In genomic region chr14:121322641-121323040, GRCm38 (mm10) we compare ENCODE assay signal across 17 mouse cellular contexts. TPM values are rescaled to one million over a fixed set of nuclear protein-coding genes. Genes with fewer than 3 reads are reported as not detected.
A peak's percentile ranks its signal among the peaks of the same experiment; 100 is the strongest.
DNase-seq lines count a peak whose midpoint lies in the region; ATAC-seq and TF ChIP-seq lines count a peak whose summit lies in the region.
"Had no signal": no experiment of that assay in that cellular context is flagged by ENCODE, and none has a peak within 500 bp of the region (broad histone marks: within the 10 kb centered on the region; RNA-seq: fewer than 3 reads in every experiment).

No protein-coding gene starts in this region.

- 53% methylated on average over 7 of the region's 7 CpGs for WGBS in heart, postnatal 0 days
- WGBS in forebrain, embryonic 15.5 days, result 90% methylated on average over 7 of the region's 7 CpGs

- H3K4me3 ChIP-seq in heart, postnatal 0 days (ENCODE audit: low read depth, low read length), result no peak overlapping the region
- H3K4me3 ChIP-seq in CH12.LX (replicated peaks in 1 of 3; ENCODE audit: low read depth in 2 of 3, low read length in 2 of 3, poor library complexity in 1 of 3), result no peak overlapping the region
- no peak overlapping the region for H3K4me3 ChIP-seq in forebrain, embryonic 15.5 days
- H3K4me3 ChIP-seq: embryonic facial prominence, embryonic 13.5 days; limb, embryonic 13.5 days; midbrain, embryonic 15.5 days had no signal

- peaks cover 65% of the 10 kb centered on the region for H3K4me1 ChIP-seq in heart, postnatal 0 days (ENCODE audit: control insufficient read depth, insufficient read depth)
- H3K4me1 ChIP-seq in CH12.LX (ENCODE audit: control insufficient read depth in 1 of 2, insufficient read depth in 2 of 2), result peaks cover 51 to 86% of the 10 kb centered on the region in 2 experiments
- H3K4me1 ChIP-seq in forebrain, embryonic 15.5 days, result no peaks in the 10 kb centered on the region

- TF ChIP-seq CTCF in heart, postnatal 0 days (IDR thresholded peaks at IDR 0.05; ENCODE audit: low read depth), result no peak
- TF ChIP-seq CTCF in CH12.LX (conservative IDR thresholded peaks at IDR 0.05 in 1 of 2, IDR thresholded peaks at IDR 0.05 in 1 of 2; ENCODE audit: low read depth in 2 of 2, low read length in 2 of 2), result no peak

- no peaks in the 10 kb centered on the region for H3K36me3 ChIP-seq in heart, postnatal 0 days (replicated peaks; ENCODE audit: control insufficient read depth, insufficient read depth, low read length)
- peaks cover 0 to 24% of the 10 kb centered on the region in 2 experiments for H3K36me3 ChIP-seq in CH12.LX (replicated peaks in 1 of 2; ENCODE audit: control insufficient read depth in 1 of 2, insufficient read depth in 1 of 2, low read length in 1 of 2)
- H3K36me3 ChIP-seq in forebrain, embryonic 15.5 days, result no peaks in the 10 kb centered on the region
- H3K36me3 ChIP-seq: embryonic facial prominence, embryonic 13.5 days; limb, embryonic 13.5 days; midbrain, embryonic 15.5 days had no signal

- H3K79me2 ChIP-seq in CH12.LX (replicated peaks; ENCODE audit: control insufficient read depth, extremely low read depth, insufficient read depth, poor library complexity, severe bottlenecking), result peaks cover 77% of the 10 kb centered on the region

- no peak for TF ChIP-seq POLR2A in CH12.LX (IDR thresholded peaks at IDR 0.05; ENCODE audit: low read depth, low read length)

- no peak overlapping the region for H3K4me2 ChIP-seq in heart, postnatal 0 days (ENCODE audit: low read depth, low read length)
- H3K4me2 ChIP-seq in CH12.LX (ENCODE audit: insufficient read depth, low read depth, poor library complexity, severe bottlenecking), result peak overlapping the region; percentile 53
- no peak overlapping the region for H3K4me2 ChIP-seq in forebrain, embryonic 15.5 days (replicated peaks)
- H3K4me2 ChIP-seq: embryonic facial prominence, embryonic 13.5 days; limb, embryonic 13.5 days; midbrain, embryonic 15.5 days had no signal

- ATAC-seq in heart, postnatal 0 days (ENCODE audit: insufficient read depth, low read depth), result no peak
- ATAC-seq in forebrain, embryonic 15.5 days (replicated peaks), result no peak
- ATAC-seq: midbrain, embryonic 15.5 days had no signal

- no peak for TF ChIP-seq RAD21 in CH12.LX (IDR thresholded peaks at IDR 0.05; ENCODE audit: low read depth, low read length)

- in situ Hi-C loops in CH12.LX (cut with MboI; ENCODE audit: low pct_ligation_motif_present, low pct_unique_long_range_greater_than_20kb, low sequenced_read_pairs), result no loop called here

- TF ChIP-seq EP300 in heart, postnatal 0 days (IDR thresholded peaks at IDR 0.05; ENCODE audit: low read depth), result no peak
- TF ChIP-seq EP300 in CH12.LX (IDR thresholded peaks at IDR 0.05; ENCODE audit: low read length), result no peak

- H3K27ac ChIP-seq in heart, postnatal 0 days (ENCODE audit: low read depth), result peak overlapping the region; percentile 46; the same call in 1 of the 2 replicates
- peak overlapping the region; percentile 95 for H3K27ac ChIP-seq in CH12.LX (ENCODE audit: insufficient read depth, low read depth)
- H3K27ac ChIP-seq in forebrain, embryonic 15.5 days (replicated peaks), result no peak overlapping the region
- H3K27ac ChIP-seq: limb, embryonic 13.5 days; midbrain, embryonic 15.5 days had no signal

- no peak overlapping the region for H3K9ac ChIP-seq in heart, postnatal 0 days (replicated peaks; ENCODE audit: low read depth, low read length)
- H3K9ac ChIP-seq in CH12.LX (ENCODE audit: insufficient read depth, low read depth), result peak overlapping the region; percentile 55
- no peak overlapping the region for H3K9ac ChIP-seq in forebrain, embryonic 15.5 days (replicated peaks)
- H3K9ac ChIP-seq: embryonic facial prominence, embryonic 13.5 days; limb, embryonic 13.5 days; midbrain, embryonic 15.5 days had no signal

- dilution Hi-C loops in CH12.LX (cut with MboI; ENCODE audit: extremely low pct_ligation_motif_present, extremely low pct_unique_long_range_greater_than_20kb, low sequenced_read_pairs), result no loop called here

- H3K27me3 ChIP-seq in heart, postnatal 0 days (ENCODE audit: control insufficient read depth, insufficient read depth, low read length), result no peaks in the 10 kb centered on the region
- H3K27me3 ChIP-seq in CH12.LX (replicated peaks), result no peaks in the 10 kb centered on the region
- H3K27me3 ChIP-seq in forebrain, embryonic 15.5 days, result no peaks in the 10 kb centered on the region
- H3K27me3 ChIP-seq: embryonic facial prominence, embryonic 13.5 days; limb, embryonic 13.5 days; midbrain, embryonic 15.5 days had no signal

- DNase-seq in heart, postnatal 0 days (ENCODE audit: low spot score), result no peak
- no peak for DNase-seq in heart, adult 9 months (ENCODE audit: low spot score in 2 of 2)
- DNase-seq in CH12.LX (ENCODE audit: extremely low read depth), result no peak
- peak; percentile 46 to 66 for DNase-seq in frontal cortex, postnatal 14 days (ENCODE audit: low spot score in 2 of 2)
- peak; percentile 69 to 72 for DNase-seq in left cerebral cortex, postnatal 36 days (ENCODE audit: low spot score in 2 of 2)
- no peak for DNase-seq in urinary bladder, postnatal 14 days (ENCODE audit: low spot score)
- no peak for DNase-seq in adrenal gland, postnatal 25 days
- DNase-seq: cerebellum, adult 11 months; gastrocnemius, postnatal 14 days; heart, postnatal 4 days; kidney, postnatal 14 days; lung, adult 18-20 months; lung, postnatal 4 days had no signal

- intact Hi-C loops in left cerebral cortex, postnatal 36 days (cut with DNase I), result loop anchor here (2.0 kb wide), 1 partner anchor 56 kb away; no protein-coding TSS in a partner anchor

- H3K9me3 ChIP-seq in heart, postnatal 0 days (replicated peaks; ENCODE audit: control insufficient read depth, low read length), result no peaks in the 10 kb centered on the region
- no peaks in the 10 kb centered on the region for H3K9me3 ChIP-seq in CH12.LX (replicated peaks; ENCODE audit: low read length)
- H3K9me3 ChIP-seq in forebrain, embryonic 15.5 days, result no peaks in the 10 kb centered on the region
- H3K9me3 ChIP-seq: embryonic facial prominence, embryonic 13.5 days; limb, embryonic 13.5 days; midbrain, embryonic 15.5 days had no signal

TF ChIP-seq in CH12.LX, 34 proteins besides CTCF, POLR2A, EP300 and RAD21:
- TF ChIP-seq E2F4 (IDR thresholded peaks at IDR 0.05; ENCODE audit: insufficient replicate concordance, low read depth, low read length), result no peak
- TF ChIP-seq NRF1 (IDR thresholded peaks at IDR 0.05; ENCODE audit: low read depth, low read length), result no peak
- TF ChIP-seq USF1 (IDR thresholded peaks at IDR 0.05; ENCODE audit: low read depth, low read length), result no peak
- no peak for TF ChIP-seq USF2 (conservative IDR thresholded peaks at IDR 0.05; ENCODE audit: low read depth, low read length)
- TF ChIP-seq TBP (conservative IDR thresholded peaks at IDR 0.05; ENCODE audit: low read depth, low read length), result no peak
- no peak for TF ChIP-seq IRF4 (IDR thresholded peaks at IDR 0.05; ENCODE audit: low read depth, low read length)
- TF ChIP-seq CHD2 (IDR thresholded peaks at IDR 0.05; ENCODE audit: low read length), result no peak
- TF ChIP-seq ZMIZ1 (IDR thresholded peaks at IDR 0.05; ENCODE audit: low read depth, low read length), result no peak
- TF ChIP-seq UBTF (IDR thresholded peaks at IDR 0.05; ENCODE audit: low read depth, low read length), result no peak
- no peak for TF ChIP-seq POLR2AphosphoS2 (IDR thresholded peaks at IDR 0.05; ENCODE audit: low read depth, low read length)
- no peak for TF ChIP-seq MAZ (IDR thresholded peaks at IDR 0.05; ENCODE audit: low read depth, low read length)
- no peak for TF ChIP-seq KAT2A (IDR thresholded peaks at IDR 0.05; ENCODE audit: insufficient replicate concordance, low read length)
- no peak for TF ChIP-seq JUND (conservative IDR thresholded peaks at IDR 0.05; ENCODE audit: low read depth, low read length)
- no peak for TF ChIP-seq GABPA (IDR thresholded peaks at IDR 0.05; ENCODE audit: insufficient replicate concordance, low read depth, low read length)
- no peak for TF ChIP-seq HCFC1 (IDR thresholded peaks at IDR 0.05; ENCODE audit: low read depth, low read length)

RNA-seq across cellular contexts. Expression of gene Stk24, which starts 57.2 kb away (rescaled TPM):
- total RNA-seq in heart, postnatal 0 days (2014; rRNA removed; ENCODE audit: low replicate concordance), result 62.9 and 68.3 TPM in 2 replicates
- 22.6 and 26.7 TPM in 2 replicates for polyA plus RNA-seq in heart, postnatal 0 days (2015; fragmentation: Nextera tagmentation; extraction: Ambion mirVana)
- total RNA-seq in CH12.LX (2012; rRNA removed) (52.7 and 61.1 TPM in 2 replicates), CH12.LX (2014; rRNA removed) (35.5 and 43.3 TPM in 2 replicates)
- polyA plus RNA-seq in CH12.LX (2012; ENCODE audit: insufficient read length, low read depth), result 88.7 and 96.7 TPM in 2 replicates
- 10 to 100 TPM; 59.9 to 60.6 TPM for total RNA-seq in left cerebral cortex, postnatal 36 days (2021)
- total RNA-seq in adrenal gland, postnatal 25 days (2021), result 110 and 127 TPM in 2 replicates
- polyA plus RNA-seq in forebrain, embryonic 15.5 days (2015; fragmentation: Nextera tagmentation; extraction: Ambion mirVana), result 23.3 and 24.4 TPM in 2 replicates

Comparison
In these comparisons a context has a peak if more than half of its experiments do, and no peak if none do; other contexts are left out.
1. DNase-seq: peak in frontal cortex, postnatal 14 days (2 of 2) and left cerebral cortex, postnatal 36 days (2 of 2); none in heart, postnatal 0 days (single experiment), heart, adult 9 months (0 of 2), CH12.LX (single experiment), urinary bladder, postnatal 14 days (single experiment) and adrenal gland, postnatal 25 days (single experiment).